Mouse (Mus musculus) heart, adult 2 months (tissue): ENCODE data around the gene Csf3r. TPM values are rescaled to one million over a fixed set of nuclear protein-coding genes. Genes with fewer than 3 reads are reported as not detected.
"Not testable (repeated sequence)": the region's sequence is repeated elsewhere in the genome, so short reads cannot be mapped to it uniquely, and the experiment has no call there.

Experiments
- DNase-seq, 2 experiments: peaks; one replicate each; pipeline ENCODE4 v3.0.0; 2021
- H3K27ac ChIP-seq: fragments of 200-600 bp; 2 replicates; pipeline ENCODE4 v1.8.1; 2022
- H3K27me3 ChIP-seq: fragments of 200-500 bp; 2 replicates; pipeline ENCODE4 v1.6.1; 2012; ENCODE audit warnings: mild to moderate bottlenecking, low read length, inconsistent platforms, mixed read lengths; ENCODE audit not compliant: control insufficient read depth, insufficient read depth
- H3K36me3 ChIP-seq: fragments of 200-500 bp; 2 replicates; pipeline ENCODE4 v1.6.1; 2012; ENCODE audit warnings: low read length, inconsistent platforms; ENCODE audit not compliant: control insufficient read depth, insufficient read depth
- H3K4me1 ChIP-seq: fragments of 200-500 bp; 2 replicates; pipeline ENCODE4 v1.6.1; 2011; ENCODE audit warnings: low read length; ENCODE audit not compliant: control insufficient read depth, insufficient read depth
- H3K4me3 ChIP-seq: fragments of 200-600 bp; 2 replicates; pipeline ENCODE4 v1.8.1; 2022
- H3K79me2 ChIP-seq: fragments of 200-500 bp; replicated peaks from 2 replicates; pipeline ENCODE4 v1.6.1; 2012; ENCODE audit warnings: mild to moderate bottlenecking, inconsistent platforms, low read length, moderate library complexity, mixed read lengths; ENCODE audit not compliant: control insufficient read depth, insufficient read depth
- H3K9ac ChIP-seq: fragments of 200-500 bp; 2 replicates; pipeline ENCODE4 v1.6.1; 2012; ENCODE audit warnings: low read depth, mild to moderate bottlenecking, control low read depth, inconsistent platforms, low read length, mixed read lengths
- CTCF ChIP-seq: fragments of 200-600 bp; IDR thresholded peaks from 2 replicates; pipeline ENCODE4 v1.8.1; 2022; ENCODE audit warnings: antibody characterized with exemption, mild to moderate bottlenecking, moderate library complexity
- EP300 ChIP-seq: fragments of 200-500 bp; IDR thresholded peaks from 2 replicates; pipeline ENCODE4 v1.6.1; 2011; ENCODE audit warnings: low read depth, low read length, control low read depth; ENCODE audit not compliant: insufficient read depth
- POLR2A ChIP-seq: fragments of 200-500 bp; IDR thresholded peaks from 2 replicates; pipeline ENCODE4 v1.6.1; 2011; ENCODE audit warnings: mild to moderate bottlenecking, low read depth, low read length, control low read depth; ENCODE audit not compliant: insufficient read depth
- WGBS: fragments of 180-500 bp; shearing (Covaris S2); methylation state at CpG from one replicate; pipeline ENCODE4 v1.1.7; 2018; 5-methylcytosine and 5-hydroxymethylcytosine counted together
- intact Hi-C: fragments of 180-260 bp; cut with DNase I; formaldehyde crosslinking; loops from one replicate; pipeline ENCODE4 v1.15.1; 2025
- long read RNA-seq: library from polyadenylated mRNA; stranded (forward); transcript quantifications from one replicate; pipeline ENCODE4 v2.0.0, GENCODE M21; 2021
- polyA plus RNA-seq: library from polyadenylated mRNA; depleted of rRNA; stranded (reverse); fragments of >200 nt; gene quantifications from 2 replicates; pipeline ENCODE4 v1.2.3, GENCODE M21; 2012; rRNA removed
- total RNA-seq, 2 experiments: library from RNA; stranded (reverse); gene quantifications; 2 replicates each; pipeline ENCODE4 v1.2.3; 2021

Csf3r gene
- total RNA-seq (1 to 10 TPM; 1.6 to 1.8 TPM), polyA plus RNA-seq (2.9 and 9.0 TPM in 2 replicates)
- long read RNA-seq, partial matches to known transcripts, result 1 of 4 reads
- long read RNA-seq, other reads (novel, unspliced or antisense), result 3 of 4 reads

- no peaks in the 10 kb centered on the region for H3K27me3 ChIP-seq
- H3K9ac ChIP-seq, result no peak within 1 kb of the TSS
- no peaks in the 10 kb centered on the region for H3K36me3 ChIP-seq
- no peak within 1 kb of the TSS for H3K27ac ChIP-seq
- no peak for TF ChIP-seq EP300
- no peak for TF ChIP-seq POLR2A
- TF ChIP-seq CTCF, result no peak
- no peaks in the 10 kb centered on the region for H3K79me2 ChIP-seq
- intact Hi-C loops, result no loop called here
- WGBS, result 33% methylated on average over 16 of the region's 16 CpGs
- no peak within 1 kb of the TSS for H3K4me3 ChIP-seq
- no peaks in the 10 kb centered on the region for H3K4me1 ChIP-seq
- peak in 1 of 2 experiments; percentile 16 for DNase-seq
Observed at GRCm38 (mm10) chr4:126024303-126024900, at the start of gene Csf3r. Gene Csf3r (plus strand): TSS chr4:126024550.

- no peak overlapping the region for H3K4me3 ChIP-seq
- 59% methylated on average over 9 of the region's 9 CpGs for WGBS
- H3K9ac ChIP-seq, result no peak overlapping the region
- no peaks in the 10 kb centered on the region for H3K79me2 ChIP-seq
- H3K4me1 ChIP-seq, result no peaks in the 10 kb centered on the region
- no peaks in the 10 kb centered on the region for H3K36me3 ChIP-seq
- DNase-seq, result no peak
- no peak overlapping the region for H3K27ac ChIP-seq
- H3K27me3 ChIP-seq, result no peaks in the 10 kb centered on the region
- intact Hi-C loops, result no loop called here
- TF ChIP-seq EP300, result no peak
- no peak for TF ChIP-seq POLR2A
- no peak for TF ChIP-seq CTCF
Observed at GRCm38 (mm10) chr4:125977768-125978167, 46.6 kb upstream of the Csf3r start.

GRCm38 (mm10) chr4:125983279-125983678 is 41.1 kb upstream of the Csf3r start:
- TF ChIP-seq EP300 (no peak), POLR2A (no peak), CTCF (no peak)
- no peak for DNase-seq
- WGBS, result 73% methylated on average over 8 of the region's 8 CpGs
- H3K27ac ChIP-seq, result no peak overlapping the region
- no peaks in the 10 kb centered on the region for H3K36me3 ChIP-seq
- no peaks in the 10 kb centered on the region for H3K4me1 ChIP-seq
- no peaks in the 10 kb centered on the region for H3K79me2 ChIP-seq
- H3K27me3 ChIP-seq, result no peaks in the 10 kb centered on the region
- no peak overlapping the region for H3K9ac ChIP-seq
- intact Hi-C loops, result no loop called here
- H3K4me3 ChIP-seq, result no peak overlapping the region

GRCm38 (mm10) chr4:125985703-125986102 is 38.6 kb upstream of the Csf3r start:
- H3K79me2 ChIP-seq, intact Hi-C loops, H3K9ac ChIP-seq, H3K4me1 ChIP-seq, H3K27me3 ChIP-seq, H3K4me3 ChIP-seq, H3K36me3 ChIP-seq, DNase-seq, H3K27ac ChIP-seq: not testable (repeated sequence)
- 32% methylated on average over 2 of the region's 2 CpGs for WGBS

GRCm38 (mm10) chr4:125987071-125987470 is 37.3 kb upstream of the Csf3r start:
- Histone ChIP-seq H3K36me3 (no peaks in the 10 kb centered on the region), H3K27me3 (no peaks in the 10 kb centered on the region), H3K27ac (no peak overlapping the region), H3K4me3 (no peak overlapping the region), H3K79me2 (no peaks in the 10 kb centered on the region), H3K9ac (no peak overlapping the region), H3K4me1 (no peaks in the 10 kb centered on the region)
- no peak for DNase-seq
- intact Hi-C loops, result no loop called here
- WGBS, result 64% methylated on average over 3 of the region's 3 CpGs
- TF ChIP-seq EP300 (no peak), CTCF (no peak), POLR2A (no peak)

GRCm38 (mm10) chr4:125989061-125989460 is 35.3 kb upstream of the Csf3r start:
- H3K4me3 ChIP-seq, result no peak overlapping the region
- no peaks in the 10 kb centered on the region for H3K79me2 ChIP-seq
- H3K9ac ChIP-seq, result no peak overlapping the region
- no peaks in the 10 kb centered on the region for H3K4me1 ChIP-seq
- H3K27me3 ChIP-seq, result no peaks in the 10 kb centered on the region
- H3K27ac ChIP-seq, result no peak overlapping the region
- TF ChIP-seq CTCF, result no peak
- no peak for TF ChIP-seq POLR2A
- no peak for TF ChIP-seq EP300
- intact Hi-C loops, result no loop called here
- H3K36me3 ChIP-seq, result no peaks in the 10 kb centered on the region
- DNase-seq, result no peak
- 73% methylated on average over 11 of the region's 11 CpGs for WGBS
